Mouse (Mus musculus) kidney, adult 2 months (tissue): Measurements from ENCODE around the gene Cybrd1.

Experiments used
- CTCF ChIP-seq: fragments of 200-500 bp; conservative IDR thresholded peaks from 2 replicates; pipeline ENCODE4 v1.5.1; 2011; ENCODE audit warnings: low read depth, mild to moderate bottlenecking, control low read depth, low read length, moderate library complexity, mixed read lengths; ENCODE audit not compliant: insufficient read depth, insufficient read length
- POLR2A ChIP-seq: fragments of 200-500 bp; IDR thresholded peaks from one replicate; pipeline ENCODE4 v1.6.1; 2011; ENCODE audit warnings: low read depth, low read length, control low read depth

GRCm38 (mm10) chr2:71123591-71123990 lies 5.9 kb downstream of the Cybrd1 start:
- no peak for TF ChIP-seq CTCF
- TF ChIP-seq POLR2A: no peak
